Mouse (Mus musculus): ENCODE results near the gene 4931428F04Rik. TPM values are rescaled to one million over a fixed set of nuclear protein-coding genes. Genes with fewer than 3 reads are reported as not detected.
"Not testable (repeated sequence)": the region's sequence is repeated elsewhere in the genome, so short reads cannot be mapped to it uniquely, and the experiment has no call there.

Gene 4931428F04Rik
- total RNA-seq, 1 experiment from 2014 or later = 3.4 TPM

DNA sequence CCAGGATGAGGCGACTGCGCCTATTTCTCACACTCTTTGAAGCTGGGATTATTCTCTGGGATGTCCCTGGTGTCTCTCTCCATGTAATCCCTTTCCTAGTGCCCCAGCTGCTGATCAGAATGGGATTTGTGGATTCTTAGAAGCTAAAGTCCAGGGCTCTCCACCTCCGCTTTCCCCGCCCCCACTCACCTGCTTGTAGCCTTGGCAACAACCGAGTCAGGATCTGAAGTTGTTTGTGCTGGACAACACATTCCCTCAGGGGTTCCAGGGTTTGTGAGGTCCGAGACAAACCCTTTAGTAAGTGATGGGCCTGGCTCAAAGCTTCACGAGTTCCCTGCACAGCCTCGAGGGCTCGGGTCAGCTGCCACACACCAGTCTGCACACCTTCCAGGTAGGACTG lies 5.1 kb upstream of the 4931428F04Rik start:
- no peak for ATAC-seq (replicated peaks in 1 of 2; ENCODE audit: insufficient read depth in 1 of 2, low FRiP score in 2 of 2, low TSS enrichment in 1 of 2, low read depth in 1 of 2, poor library complexity in 2 of 2, severe bottlenecking in 2 of 2)

DNA sequence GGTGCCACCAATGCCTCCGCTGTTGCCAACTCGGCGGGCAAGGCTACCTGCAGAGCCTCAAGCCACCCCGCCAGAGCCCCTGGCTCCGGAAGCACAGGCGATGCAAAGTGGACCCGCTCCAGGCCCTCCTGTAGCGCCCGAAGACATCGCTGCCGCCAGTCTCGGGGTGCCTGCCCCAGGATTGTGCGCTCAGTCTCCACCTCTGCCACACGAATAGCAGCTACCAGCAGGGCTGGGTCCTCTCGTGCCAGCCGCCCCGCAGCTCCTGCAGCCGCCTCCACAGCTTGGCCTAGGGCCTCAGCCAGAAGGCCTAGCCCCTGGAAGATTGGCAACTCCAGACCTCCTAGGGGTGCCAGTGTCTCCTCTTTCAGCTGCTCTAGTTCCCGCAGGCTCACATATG lies 3.7 kb upstream of the 4931428F04Rik start:
- no peak for ATAC-seq (replicated peaks in 1 of 2; ENCODE audit: insufficient read depth in 1 of 2, low FRiP score in 2 of 2, low TSS enrichment in 1 of 2, low read depth in 1 of 2, poor library complexity in 2 of 2, severe bottlenecking in 2 of 2)

DNA sequence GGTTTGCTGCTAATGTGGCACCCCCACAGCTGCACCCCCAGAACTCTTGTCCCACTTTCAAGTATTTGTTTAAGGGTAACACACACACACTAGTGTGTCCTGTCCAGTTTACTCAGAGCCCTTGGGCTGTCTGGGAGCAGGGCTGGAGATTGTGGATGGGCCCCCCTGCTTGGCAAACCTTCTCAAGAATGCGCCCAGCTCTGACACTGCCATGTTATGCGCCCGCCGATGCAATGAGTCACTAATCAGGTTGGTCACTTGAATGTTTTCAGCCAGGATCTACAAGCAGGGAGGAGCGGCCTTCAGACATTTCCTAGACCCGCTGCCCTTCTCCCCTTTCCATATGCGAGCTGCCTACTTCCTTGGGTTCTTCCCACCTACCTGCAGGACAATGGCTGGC lies 2.8 kb upstream of the 4931428F04Rik start:
- no peak for ATAC-seq (replicated peaks in 1 of 2; ENCODE audit: insufficient read depth in 1 of 2, low FRiP score in 2 of 2, low TSS enrichment in 1 of 2, low read depth in 1 of 2, poor library complexity in 2 of 2, severe bottlenecking in 2 of 2)

DNA sequence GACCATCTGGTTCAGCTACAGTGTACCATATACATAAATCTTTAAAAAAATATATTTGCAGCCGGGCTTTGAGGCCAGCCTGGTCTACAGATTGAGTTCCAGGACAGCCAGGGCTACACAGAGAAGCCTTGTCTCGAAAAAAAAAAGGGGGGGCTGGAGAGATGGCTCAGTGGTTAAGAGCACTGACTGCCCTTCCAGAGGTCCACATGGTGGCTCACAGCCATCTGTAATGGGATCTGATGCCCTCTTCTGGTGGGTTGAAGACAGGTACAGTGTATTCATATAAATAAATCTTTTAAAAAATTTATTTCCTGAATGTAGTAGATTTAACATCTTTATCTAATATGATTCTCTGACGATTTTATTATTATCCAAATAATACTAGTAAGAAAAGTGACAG lies 2.1 kb upstream of the 4931428F04Rik start:
- not testable (repeated sequence) for ATAC-seq (replicated peaks in 1 of 2; ENCODE audit: insufficient read depth in 1 of 2, low FRiP score in 2 of 2, low TSS enrichment in 1 of 2, low read depth in 1 of 2, poor library complexity in 2 of 2, severe bottlenecking in 2 of 2)

DNA sequence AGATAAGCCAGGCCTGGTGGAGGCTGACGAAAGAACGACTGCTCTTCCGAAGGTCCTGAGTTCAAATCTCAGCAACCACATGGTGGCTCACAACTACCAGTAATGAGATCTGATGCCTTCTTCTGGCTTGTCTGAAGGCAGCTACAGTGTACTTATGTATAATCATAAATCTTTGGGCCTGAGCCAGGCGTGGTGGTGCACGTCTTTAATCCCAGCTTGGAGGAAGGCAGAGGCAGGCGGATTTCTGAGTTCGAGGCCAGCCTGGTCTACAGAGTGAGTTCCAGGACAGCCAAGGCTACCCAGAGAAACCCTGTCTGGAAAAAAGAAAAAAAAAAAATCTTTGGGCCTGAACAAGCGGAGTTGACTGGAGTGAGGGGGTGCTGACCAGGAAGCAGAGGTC lies 1.7 kb upstream of the 4931428F04Rik start:
- not testable (repeated sequence) for ATAC-seq (replicated peaks in 1 of 2; ENCODE audit: insufficient read depth in 1 of 2, low FRiP score in 2 of 2, low TSS enrichment in 1 of 2, low read depth in 1 of 2, poor library complexity in 2 of 2, severe bottlenecking in 2 of 2)

DNA sequence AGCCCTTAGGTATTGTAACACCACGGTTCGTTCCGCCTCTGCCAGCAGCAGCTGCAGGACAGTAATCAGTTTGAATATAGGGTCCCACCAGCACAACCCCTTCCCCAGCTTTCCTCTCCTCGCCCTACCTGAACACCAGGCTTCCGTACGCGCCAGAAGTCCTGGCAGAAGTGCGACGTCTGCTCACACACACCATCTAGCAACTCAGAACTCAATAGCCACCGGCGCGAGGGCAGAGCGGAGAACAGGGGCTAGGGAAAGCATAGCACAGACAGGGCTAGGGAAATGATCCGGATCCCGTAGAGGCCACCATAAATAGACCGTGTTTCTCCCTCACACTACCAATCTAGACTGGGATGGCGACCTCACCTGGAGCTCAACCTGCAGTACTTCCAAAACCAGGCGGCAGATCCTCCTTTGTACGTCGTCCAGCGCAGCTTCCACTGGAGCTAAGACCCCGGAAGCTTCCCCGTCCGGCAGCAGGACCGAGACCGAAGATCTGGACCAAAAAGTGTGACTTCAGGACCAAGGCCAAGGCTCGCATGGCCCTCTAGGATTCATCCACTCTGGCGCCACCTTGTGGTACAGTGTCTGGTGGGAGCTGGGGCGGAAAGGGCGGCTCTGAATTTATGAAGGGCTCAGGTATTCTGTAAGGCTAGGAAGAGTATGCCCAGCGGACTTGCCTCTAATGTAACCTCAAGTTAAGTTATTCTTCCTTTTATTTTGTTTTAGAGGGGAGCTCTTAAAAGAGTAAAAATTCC lies 1.1 kb upstream of the 4931428F04Rik start:
- peak; percentile 35 to 49; a peak in 3 of 4 replicates for ATAC-seq (replicated peaks in 1 of 2; ENCODE audit: insufficient read depth in 1 of 2, low FRiP score in 2 of 2, low TSS enrichment in 1 of 2, low read depth in 1 of 2, poor library complexity in 2 of 2, severe bottlenecking in 2 of 2)

DNA sequence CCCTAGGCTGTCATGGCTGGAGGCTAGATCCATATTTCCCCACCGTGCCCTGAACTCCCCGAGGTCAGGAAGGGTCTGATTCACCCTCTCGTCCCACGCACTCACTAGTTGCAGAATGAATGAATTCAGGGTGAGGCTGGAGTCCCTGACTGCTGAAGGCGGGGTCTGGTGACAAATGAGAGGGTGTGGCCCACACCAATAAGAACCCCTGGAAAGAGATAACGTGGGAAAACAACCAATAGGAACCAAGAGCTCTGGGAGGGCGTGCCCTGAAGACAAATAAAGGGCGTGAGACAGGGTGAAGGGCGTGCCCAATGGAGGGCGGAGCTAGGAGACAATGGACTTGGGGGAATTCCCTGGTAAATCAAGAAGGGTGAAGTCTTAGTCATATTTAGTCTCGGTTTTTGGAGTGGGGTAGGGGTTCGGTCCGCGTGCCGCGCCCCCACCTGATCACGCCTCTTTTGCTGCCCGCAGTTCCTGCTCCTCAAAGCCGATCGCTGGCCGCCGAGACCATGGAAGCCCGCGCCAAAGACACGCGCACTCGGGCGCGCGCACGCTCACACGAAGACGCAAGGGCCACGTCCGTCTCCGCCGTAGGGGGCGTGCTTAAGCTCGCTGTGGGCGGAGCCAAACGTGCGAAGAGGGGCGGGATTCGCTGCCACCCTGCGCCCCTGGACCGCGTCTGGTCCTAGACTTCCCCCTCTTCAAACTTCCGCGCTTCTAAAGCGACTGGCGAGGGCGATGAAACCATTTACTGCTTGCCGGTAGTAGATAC lies 519 bp downstream of the 4931428F04Rik start:
- peak; percentile 79 to 90 for ATAC-seq (replicated peaks in 1 of 2; ENCODE audit: insufficient read depth in 1 of 2, low FRiP score in 2 of 2, low TSS enrichment in 1 of 2, low read depth in 1 of 2, poor library complexity in 2 of 2, severe bottlenecking in 2 of 2)

DNA sequence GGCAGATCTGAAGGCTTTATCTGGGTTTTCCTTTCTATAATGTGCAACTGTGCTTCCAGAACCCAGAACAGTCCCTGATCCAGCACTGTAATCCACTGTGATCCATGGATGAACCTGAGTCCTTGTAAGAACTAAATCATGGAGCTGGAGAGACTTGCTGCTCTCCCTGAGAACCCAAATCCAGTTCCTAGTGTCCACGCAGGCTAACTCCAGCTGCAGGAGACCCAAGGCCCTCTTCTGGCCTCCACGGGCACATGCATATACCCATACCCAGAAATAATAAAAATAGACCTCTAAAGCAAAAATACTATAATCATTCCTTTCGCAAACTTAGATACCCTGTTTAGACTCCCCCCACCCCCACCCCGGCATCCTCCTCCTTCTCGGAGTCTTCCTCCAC lies 1.4 kb downstream of the 4931428F04Rik start:
- no peak for ATAC-seq (replicated peaks in 1 of 2; ENCODE audit: insufficient read depth in 1 of 2, low FRiP score in 2 of 2, low TSS enrichment in 1 of 2, low read depth in 1 of 2, poor library complexity in 2 of 2, severe bottlenecking in 2 of 2)

DNA sequence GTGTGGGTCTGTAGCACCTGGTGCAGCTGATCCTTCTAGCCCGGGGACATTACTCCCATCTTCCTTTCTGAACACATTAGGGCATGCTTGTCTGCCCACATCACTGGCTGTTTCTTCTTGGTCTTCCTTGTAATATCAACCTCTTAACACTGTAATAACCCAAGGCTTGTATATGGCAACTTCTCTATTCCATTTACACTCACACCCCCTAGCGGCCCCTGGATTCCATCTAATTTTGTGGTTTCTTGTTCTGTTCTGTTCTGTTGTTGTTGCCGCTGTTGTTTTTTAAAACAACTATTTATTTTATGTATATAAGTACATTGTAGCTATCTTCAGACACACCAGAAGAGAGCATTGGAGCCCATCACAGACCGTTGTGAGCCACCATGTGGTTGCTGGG lies 2.8 kb downstream of the 4931428F04Rik start:
- ATAC-seq (replicated peaks in 1 of 2; ENCODE audit: insufficient read depth in 1 of 2, low FRiP score in 2 of 2, low TSS enrichment in 1 of 2, low read depth in 1 of 2, poor library complexity in 2 of 2, severe bottlenecking in 2 of 2) = no peak

DNA sequence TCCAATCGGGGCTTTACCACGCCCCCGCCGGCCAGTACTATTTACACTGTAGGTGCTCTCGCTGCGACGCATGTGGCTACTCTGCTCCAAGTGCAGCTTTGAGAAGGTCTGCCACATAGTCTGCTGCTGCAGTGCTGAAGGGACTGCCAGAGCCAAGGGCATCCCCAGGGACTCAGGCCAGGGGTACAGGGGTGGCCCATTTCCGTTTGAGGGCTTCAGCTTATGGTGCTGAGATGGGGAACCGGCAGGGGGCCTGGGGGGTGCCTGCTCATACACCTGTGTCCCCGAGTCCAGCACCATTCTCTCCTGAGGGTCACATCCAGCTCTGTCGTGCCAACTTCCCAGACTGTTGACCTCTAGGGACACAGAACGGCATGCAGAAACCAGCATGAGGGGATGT lies 4.2 kb downstream of the 4931428F04Rik start:
- ATAC-seq (replicated peaks in 1 of 2; ENCODE audit: insufficient read depth in 1 of 2, low FRiP score in 2 of 2, low TSS enrichment in 1 of 2, low read depth in 1 of 2, poor library complexity in 2 of 2, severe bottlenecking in 2 of 2) = no peak

DNA sequence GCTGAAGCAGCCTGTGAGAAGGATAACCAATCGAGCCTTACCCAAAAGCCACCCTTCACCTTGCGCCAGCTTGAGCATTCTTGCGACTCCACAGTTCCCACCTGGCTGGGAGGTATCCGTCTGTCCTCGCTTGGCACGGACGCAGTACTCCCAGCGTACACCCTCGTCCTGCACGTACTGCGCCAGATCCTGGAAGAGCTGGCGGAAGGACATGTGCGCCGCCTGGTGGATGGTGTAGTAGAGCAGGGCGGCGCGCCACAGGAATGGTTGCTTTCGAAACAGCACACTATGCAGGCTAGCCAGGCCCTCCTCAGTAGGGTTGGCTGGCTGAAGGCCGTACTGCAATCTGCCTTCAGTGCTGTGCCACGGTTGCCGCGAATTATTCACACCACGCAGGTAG lies 6.6 kb downstream of the 4931428F04Rik start:
- peak; percentile 43 to 59; a peak in 3 of 4 replicates for ATAC-seq (replicated peaks in 1 of 2; ENCODE audit: insufficient read depth in 1 of 2, low FRiP score in 2 of 2, low TSS enrichment in 1 of 2, low read depth in 1 of 2, poor library complexity in 2 of 2, severe bottlenecking in 2 of 2)

DNA sequence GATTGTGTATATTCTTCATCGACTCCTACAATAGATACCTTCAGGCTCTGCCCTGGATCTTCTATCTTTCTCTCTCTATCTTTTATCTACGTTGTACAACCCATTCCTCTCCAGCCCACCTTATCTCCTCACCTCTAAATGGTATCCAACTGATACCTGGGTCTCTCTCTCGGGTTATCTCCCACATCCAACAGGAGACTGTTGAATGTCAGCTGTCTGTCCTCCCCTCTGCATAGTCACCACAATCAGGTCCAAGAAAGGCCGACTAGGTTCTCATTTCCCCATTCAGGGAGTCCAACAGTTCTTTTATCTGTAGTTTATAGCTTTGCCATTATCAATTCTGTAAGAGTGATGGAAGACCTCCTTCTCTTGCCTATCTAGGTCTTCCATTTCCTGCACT lies 7.4 kb downstream of the 4931428F04Rik start:
- no peak for ATAC-seq (replicated peaks in 1 of 2; ENCODE audit: insufficient read depth in 1 of 2, low FRiP score in 2 of 2, low TSS enrichment in 1 of 2, low read depth in 1 of 2, poor library complexity in 2 of 2, severe bottlenecking in 2 of 2)

DNA sequence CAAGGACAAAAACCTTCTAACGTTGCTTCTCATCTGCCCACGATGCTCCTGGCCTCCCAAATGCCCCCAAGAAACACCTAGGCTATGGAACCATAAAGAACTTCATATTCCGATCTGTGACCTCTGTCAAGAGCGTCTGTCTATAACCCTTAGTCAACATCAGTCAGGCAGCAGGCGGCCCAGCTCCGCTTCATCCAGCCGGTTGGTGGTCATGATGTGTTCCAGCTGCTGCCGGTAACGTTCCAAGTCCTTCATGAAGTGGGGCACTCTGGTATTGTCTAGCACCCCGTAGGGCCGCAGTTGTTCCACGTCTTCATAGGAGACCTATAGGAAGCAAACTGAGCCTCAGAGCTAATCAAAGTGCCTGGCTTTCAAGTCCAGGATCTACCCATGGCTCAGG lies 7.8 kb downstream of the 4931428F04Rik start:
- no peak for ATAC-seq (replicated peaks in 1 of 2; ENCODE audit: insufficient read depth in 1 of 2, low FRiP score in 2 of 2, low TSS enrichment in 1 of 2, low read depth in 1 of 2, poor library complexity in 2 of 2, severe bottlenecking in 2 of 2)

DNA sequence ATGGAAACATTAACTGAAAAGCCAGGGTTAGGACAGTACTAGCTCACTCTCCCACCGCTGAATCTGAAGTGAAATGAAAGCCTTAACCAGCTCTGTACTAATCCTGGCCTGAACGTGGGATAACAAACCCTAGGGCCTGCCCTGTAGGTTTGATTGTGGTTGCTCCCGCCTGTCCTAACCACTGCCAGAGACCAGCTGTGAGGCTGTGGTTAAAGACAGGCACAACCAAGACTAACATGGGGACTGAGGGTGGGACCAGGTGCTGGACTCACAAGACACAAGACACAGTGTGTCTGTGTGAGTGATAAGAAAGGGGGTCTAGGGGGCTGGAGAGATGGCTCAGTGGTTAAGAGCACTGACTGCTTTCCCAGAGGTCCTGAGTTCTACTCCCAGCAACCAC lies 9.1 kb downstream of the 4931428F04Rik start:
- ATAC-seq (replicated peaks in 1 of 2; ENCODE audit: insufficient read depth in 1 of 2, low FRiP score in 2 of 2, low TSS enrichment in 1 of 2, low read depth in 1 of 2, poor library complexity in 2 of 2, severe bottlenecking in 2 of 2) = no peak

DNA sequence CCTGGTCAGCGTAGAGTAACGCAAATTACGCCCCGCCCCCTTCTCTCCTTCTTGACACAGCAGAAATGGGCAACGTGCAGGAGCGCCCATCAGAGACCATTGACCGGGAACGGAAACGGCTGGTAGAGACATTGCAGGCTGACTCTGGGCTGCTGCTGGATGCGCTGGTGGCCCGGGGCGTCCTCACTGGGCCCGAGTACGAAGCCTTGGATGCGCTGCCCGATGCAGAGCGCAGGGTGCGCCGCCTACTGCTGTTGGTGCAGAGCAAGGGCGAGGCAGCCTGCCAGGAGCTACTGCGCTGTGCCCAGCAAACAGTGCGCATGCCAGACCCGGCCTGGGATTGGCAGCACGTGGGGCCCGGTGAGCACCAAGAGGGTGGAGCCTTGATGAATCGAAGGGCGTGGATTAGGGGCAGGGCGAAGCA lies 10.7 kb downstream of the 4931428F04Rik start:
- peak; percentile 51 to 76 for ATAC-seq (replicated peaks in 1 of 2; ENCODE audit: insufficient read depth in 1 of 2, low FRiP score in 2 of 2, low TSS enrichment in 1 of 2, low read depth in 1 of 2, poor library complexity in 2 of 2, severe bottlenecking in 2 of 2)

DNA sequence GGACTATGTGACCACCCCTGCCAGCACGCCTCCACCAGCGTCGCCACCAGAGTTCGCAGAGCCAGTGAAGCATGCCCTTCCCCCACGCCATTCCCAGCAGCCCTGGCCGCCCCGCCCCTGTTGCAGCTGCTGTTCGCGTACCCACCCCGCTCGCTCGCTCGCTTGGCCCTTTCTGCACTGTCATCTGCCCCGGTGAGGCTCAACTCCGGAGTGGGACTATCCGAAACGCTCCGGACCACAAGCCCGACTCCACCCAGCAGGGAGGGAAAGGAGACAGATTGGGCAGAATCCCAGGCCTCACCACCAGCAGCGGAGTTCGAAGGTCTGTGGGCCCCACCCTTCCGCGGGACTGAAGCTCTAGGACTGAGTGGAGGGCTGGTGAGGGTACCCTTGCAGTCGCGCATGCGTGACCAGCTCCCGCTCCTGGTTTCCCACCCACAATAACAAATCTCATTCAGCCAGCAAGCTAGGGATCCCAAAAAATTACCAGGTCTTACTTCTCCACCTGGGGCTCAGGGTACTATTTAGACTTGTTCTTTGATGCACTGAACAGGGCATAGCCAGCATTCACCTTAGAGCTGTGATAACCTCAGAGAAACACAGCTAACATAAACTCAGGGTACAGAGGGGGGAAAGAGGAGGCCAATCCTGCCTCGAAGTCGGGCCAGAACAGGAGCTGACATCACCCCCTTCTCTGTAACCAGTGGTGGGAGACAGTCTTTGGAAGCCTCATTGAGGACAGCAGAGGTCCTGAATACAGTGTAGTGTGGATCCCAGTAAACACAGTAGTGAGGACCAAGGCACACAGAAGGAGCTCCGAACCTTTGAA lies 13.2 kb downstream of the 4931428F04Rik start:
- peak; percentile 54 to 65 for ATAC-seq (replicated peaks in 1 of 2; ENCODE audit: insufficient read depth in 1 of 2, low FRiP score in 2 of 2, low TSS enrichment in 1 of 2, low read depth in 1 of 2, poor library complexity in 2 of 2, severe bottlenecking in 2 of 2)

DNA sequence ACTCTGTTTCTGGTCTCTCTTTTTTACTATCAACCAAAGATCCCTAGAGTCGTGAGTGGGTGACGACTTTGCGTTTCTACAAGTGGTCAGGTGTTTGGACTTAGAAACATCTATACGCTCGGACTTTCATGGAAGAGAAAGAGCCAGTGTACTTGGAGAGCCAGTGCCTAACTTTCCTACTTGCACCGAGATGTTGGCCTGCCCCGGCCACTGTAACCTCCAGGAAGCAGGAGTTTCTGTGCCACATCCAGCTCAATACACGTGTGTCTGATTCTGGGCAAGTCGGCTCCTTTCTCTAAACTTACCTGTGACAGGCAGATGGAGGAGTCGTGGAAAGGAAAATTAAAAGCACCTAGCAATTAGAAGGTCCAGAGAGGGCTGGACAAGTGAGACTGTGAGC lies 13.8 kb downstream of the 4931428F04Rik start, which contains the start of gene Nol3:
Nol3 (plus strand) TSS at position 301 of the 400 bp plus-strand sequence.
- ATAC-seq (replicated peaks in 1 of 2; ENCODE audit: insufficient read depth in 1 of 2, low FRiP score in 2 of 2, low TSS enrichment in 1 of 2, low read depth in 1 of 2, poor library complexity in 2 of 2, severe bottlenecking in 2 of 2) = no peak

DNA sequence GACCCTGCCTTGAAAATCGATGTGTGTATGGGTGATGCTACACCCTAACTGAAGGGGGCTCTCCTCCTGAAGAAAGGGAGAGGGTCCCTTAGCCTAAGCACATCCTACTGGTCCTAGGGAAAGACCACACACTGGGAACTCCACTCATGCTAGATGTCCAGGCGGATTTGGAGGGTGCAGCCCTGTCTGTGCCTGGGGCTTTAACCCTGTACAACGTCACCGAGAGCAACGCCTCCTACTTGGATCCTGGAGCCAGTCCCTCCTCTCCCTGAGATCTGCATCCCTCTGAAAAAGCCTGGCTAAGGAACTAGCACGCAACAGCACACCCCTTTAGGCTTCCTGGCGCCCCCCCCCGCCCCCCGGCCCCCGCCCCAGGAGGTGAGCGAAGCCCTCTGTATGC lies 14.3 kb downstream of the 4931428F04Rik start:
- no peak for ATAC-seq (replicated peaks in 1 of 2; ENCODE audit: insufficient read depth in 1 of 2, low FRiP score in 2 of 2, low TSS enrichment in 1 of 2, low read depth in 1 of 2, poor library complexity in 2 of 2, severe bottlenecking in 2 of 2)

All from hematopoietic stem cell, adult 5-6 weeks (primary cell).